Mouse (Mus musculus) leukemia stem cell, adult 10-12 weeks (primary cell): Measurements from ENCODE around the gene Smarcc2. TPM values are rescaled to one million over a fixed set of nuclear protein-coding genes. Genes with fewer than 3 reads are reported as not detected.

Experiments
- polyA plus RNA-seq: library from polyadenylated mRNA; stranded (reverse); fragments of >175 nt; gene quantifications from 2 replicates; pipeline ENCODE4 v1.2.3, GENCODE M21; 2012; ENCODE audit warnings: low replicate concordance

The Smarcc2 gene
- 223 and 234 TPM in 2 replicates for polyA plus RNA-seq

GRCm38 (mm10) chr10:128458719-128459408, at the start of gene Smarcc2:
Smarcc2 (plus strand) TSS chr10:128459248.

GRCm38 (mm10) chr10:128411211-128412054, 47.6 kb upstream of the Smarcc2 start, which contains the start of the genes Nabp2 and Rnf41:
Nabp2 (minus strand) TSS chr10:128411492.
Rnf41 (plus strand) TSS chr10:128411657.

GRCm38 (mm10) chr10:128493695-128494666, 34.9 kb downstream of the Smarcc2 start, which contains the start of gene Myl6:
Myl6 (minus strand) TSS chr10:128494145.

GRCm38 (mm10) chr10:128498590-128498989, 39.5 kb downstream of the Smarcc2 start, which contains the start of gene Myl6b:
Myl6b (minus strand) TSS chr10:128498685.

GRCm38 (mm10) chr10:128525671-128526308, 66.7 kb downstream of the Smarcc2 start, which contains the start of gene Esyt1:
Esyt1 (minus strand) TSS chr10:128525871.

Other genes starting within 250 kb of the Smarcc2 start
- 0.39 and 3.8 TPM in 2 replicates for gene Spryd4, start 247.4 kb upstream of the Smarcc2 start, polyA plus RNA-seq
- gene Mip, start 233.4 kb upstream of the Smarcc2 start, polyA plus RNA-seq: 0.32 and 0.44 TPM in 2 replicates
- gene Timeless, start 227.2 kb upstream of the Smarcc2 start, polyA plus RNA-seq: 19.8 and 23.0 TPM in 2 replicates
- gene Apon, start 205.2 kb upstream of the Smarcc2 start, polyA plus RNA-seq: 0.13 TPM in 1 of 2 replicates, not detected in the other
- not detected in 2 replicates for gene Apof, start 190.6 kb upstream of the Smarcc2 start, polyA plus RNA-seq
- 26.1 and 38.2 TPM in 2 replicates for gene Stat2, start 188.7 kb upstream of the Smarcc2 start, polyA plus RNA-seq
- gene Il23a, start 160.5 kb upstream of the Smarcc2 start, polyA plus RNA-seq: 0.12 and 0.13 TPM in 2 replicates
- 2.8 and 6.3 TPM in 2 replicates for gene Pan2, start 155.9 kb upstream of the Smarcc2 start, polyA plus RNA-seq
- 27.5 and 52.4 TPM in 2 replicates for gene Cnpy2, start 136.8 kb upstream of the Smarcc2 start, polyA plus RNA-seq
- gene Cs, start 121.5 kb upstream of the Smarcc2 start, polyA plus RNA-seq: 8.6 and 52.3 TPM in 2 replicates
- gene Coq10a, start 90.3 kb upstream of the Smarcc2 start, polyA plus RNA-seq: 3.6 and 11.6 TPM in 2 replicates
- 61.1 and 121 TPM in 2 replicates for gene Ankrd52, start 82.1 kb upstream of the Smarcc2 start, polyA plus RNA-seq
- gene Slc39a5, start 58.0 kb upstream of the Smarcc2 start, polyA plus RNA-seq: not detected in 2 replicates
- 265 and 291 TPM in 2 replicates for gene Nabp2, start 47.8 kb upstream of the Smarcc2 start, polyA plus RNA-seq
- gene Rnf41, start 47.6 kb upstream of the Smarcc2 start, polyA plus RNA-seq: 7.7 and 9.3 TPM in 2 replicates
- gene Myl6, start 34.9 kb downstream of the Smarcc2 start, polyA plus RNA-seq: 27.3 and 134 TPM in 2 replicates
- gene Myl6b, start 39.4 kb downstream of the Smarcc2 start, polyA plus RNA-seq: 6.8 and 8.3 TPM in 2 replicates
- gene Esyt1, start 66.6 kb downstream of the Smarcc2 start, polyA plus RNA-seq: 64.0 and 113 TPM in 2 replicates
- gene Zc3h10, start 88.5 kb downstream of the Smarcc2 start, polyA plus RNA-seq: 17.8 and 33.1 TPM in 2 replicates
- gene Rpl41, start 90.1 kb downstream of the Smarcc2 start, polyA plus RNA-seq: 1,968 and 2,386 TPM in 2 replicates
- gene Pa2g4, start 106.7 kb downstream of the Smarcc2 start, polyA plus RNA-seq: 485 and 726 TPM in 2 replicates
- gene Erbb3, start 130.4 kb downstream of the Smarcc2 start, polyA plus RNA-seq: 0.35 and 0.77 TPM in 2 replicates
- gene Rps26, start 167.5 kb downstream of the Smarcc2 start, polyA plus RNA-seq: 275 and 2,118 TPM in 2 replicates
- 1.4 and 2.2 TPM in 2 replicates for gene Ikzf4, start 186.7 kb downstream of the Smarcc2 start, polyA plus RNA-seq
- gene Suox, start 214.8 kb downstream of the Smarcc2 start, polyA plus RNA-seq: 0.64 and 3.0 TPM in 2 replicates
- 9.7 and 12.3 TPM in 2 replicates for gene Rab5b, start 237.0 kb downstream of the Smarcc2 start, polyA plus RNA-seq
- 0.14 TPM in 1 of 2 replicates, not detected in the other for gene Pmel, start 244.9 kb downstream of the Smarcc2 start, polyA plus RNA-seq
- gene Cdk2, start 245.8 kb downstream of the Smarcc2 start, polyA plus RNA-seq: 14.9 and 21.2 TPM in 2 replicates